Mouse (Mus musculus) layer of hippocampus, adult 9-11 months (tissue): ENCODE results near the gene Mgarp.
"Not testable (repeated sequence)": the region's sequence is repeated elsewhere in the genome, so short reads cannot be mapped to it uniquely, and the experiment has no call there.

Experiments used
- DNase-seq: peaks from one replicate; pipeline ENCODE4 v3.0.0; 2022

Gene Mgarp

DNA sequence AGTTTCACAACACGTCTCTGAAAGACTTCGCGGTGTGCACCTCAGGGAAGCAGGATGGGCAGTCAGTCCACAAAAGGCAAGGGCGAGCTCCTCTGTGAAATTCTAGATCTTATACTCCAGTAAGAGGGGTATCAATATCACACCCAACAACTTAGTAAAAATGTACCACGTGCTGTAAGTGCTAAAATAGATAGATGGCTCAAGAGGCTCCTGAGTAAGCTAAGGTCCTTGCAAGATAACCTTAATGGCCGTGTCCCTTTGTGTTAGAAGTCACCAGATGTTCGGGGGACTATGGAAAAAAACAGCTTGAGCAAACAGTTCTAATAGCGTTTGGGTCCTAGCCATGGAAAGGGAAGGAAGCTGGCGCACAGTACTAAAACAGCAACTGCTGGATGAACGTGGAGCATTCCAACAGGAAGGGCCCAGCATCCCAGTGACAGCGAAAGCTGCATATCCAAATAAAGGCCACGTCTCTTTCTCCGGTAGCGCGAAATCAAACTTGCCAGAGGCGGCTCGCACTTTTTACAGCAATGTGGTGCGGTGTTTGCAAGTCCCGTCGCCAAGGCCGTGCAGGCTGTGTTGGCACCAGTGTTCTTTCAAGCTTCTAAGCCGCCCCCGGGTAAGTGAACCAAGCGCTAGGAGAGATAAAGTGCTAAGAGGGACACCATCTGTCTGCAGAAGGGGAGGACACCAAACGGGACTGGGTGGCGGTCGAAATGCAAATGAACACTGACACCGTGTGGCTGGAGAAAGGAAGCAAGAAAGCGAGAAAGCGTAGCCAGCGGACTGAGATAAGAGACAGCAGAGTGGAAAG, 31.6 kb downstream of the Mgarp start:
- peak; percentile 91 for DNase-seq

DNA sequence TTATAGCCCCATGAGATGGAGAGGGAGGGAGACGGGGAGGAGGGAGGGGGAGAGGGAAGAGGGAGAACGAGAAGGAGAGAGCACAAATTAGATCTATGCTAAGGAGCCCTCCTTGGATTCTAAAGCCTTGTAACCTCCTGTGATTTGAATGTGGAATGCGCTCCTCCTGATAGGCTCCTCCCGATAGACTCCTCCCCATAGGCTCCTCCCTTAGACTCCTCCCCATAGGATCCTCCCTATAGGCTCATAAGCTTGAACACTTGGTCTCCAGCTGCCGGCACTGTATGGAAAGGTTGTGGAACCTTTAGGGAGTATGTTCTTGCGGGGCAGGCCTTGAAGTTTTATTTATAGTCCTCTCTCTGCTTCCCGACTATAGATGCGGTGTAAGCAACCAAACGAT, 35.5 kb downstream of the Mgarp start:
- DNase-seq, result no peak

DNA sequence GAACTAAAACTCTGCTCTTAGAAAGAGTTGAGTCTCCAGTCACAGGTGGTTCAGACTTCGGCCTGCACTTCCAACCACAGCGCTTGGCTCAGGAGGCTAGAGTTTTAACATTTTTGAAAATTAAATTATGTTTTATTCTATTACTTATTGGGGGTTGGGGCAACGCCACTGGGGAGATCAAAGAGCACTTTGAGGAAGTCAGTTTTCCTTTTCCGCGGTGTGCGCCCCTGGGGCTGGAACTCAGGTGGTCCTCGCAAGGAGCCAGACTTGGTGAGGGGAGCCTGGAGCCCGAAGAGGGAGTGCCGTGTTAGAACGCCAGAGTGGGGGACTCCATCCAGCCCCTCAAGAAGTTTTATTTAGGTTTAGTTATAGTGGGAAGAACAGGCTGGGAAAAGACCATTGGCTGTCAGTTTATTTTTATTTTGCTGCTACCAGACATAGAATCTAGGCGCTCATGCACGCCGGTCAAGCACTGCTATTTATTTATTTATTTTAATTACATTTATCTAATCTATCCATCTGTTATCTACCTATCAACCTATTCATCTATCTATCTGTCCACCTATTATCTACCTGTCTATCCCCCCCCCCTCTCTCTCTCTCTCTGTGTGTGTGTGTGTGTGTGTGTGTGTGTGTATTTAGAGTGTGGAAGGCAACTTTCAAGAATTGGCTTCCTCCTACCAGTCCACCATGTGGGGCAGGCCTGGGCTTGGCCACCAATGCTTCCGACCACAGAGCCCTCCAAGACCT, 36.8 kb downstream of the Mgarp start:
- no peak for DNase-seq

DNA sequence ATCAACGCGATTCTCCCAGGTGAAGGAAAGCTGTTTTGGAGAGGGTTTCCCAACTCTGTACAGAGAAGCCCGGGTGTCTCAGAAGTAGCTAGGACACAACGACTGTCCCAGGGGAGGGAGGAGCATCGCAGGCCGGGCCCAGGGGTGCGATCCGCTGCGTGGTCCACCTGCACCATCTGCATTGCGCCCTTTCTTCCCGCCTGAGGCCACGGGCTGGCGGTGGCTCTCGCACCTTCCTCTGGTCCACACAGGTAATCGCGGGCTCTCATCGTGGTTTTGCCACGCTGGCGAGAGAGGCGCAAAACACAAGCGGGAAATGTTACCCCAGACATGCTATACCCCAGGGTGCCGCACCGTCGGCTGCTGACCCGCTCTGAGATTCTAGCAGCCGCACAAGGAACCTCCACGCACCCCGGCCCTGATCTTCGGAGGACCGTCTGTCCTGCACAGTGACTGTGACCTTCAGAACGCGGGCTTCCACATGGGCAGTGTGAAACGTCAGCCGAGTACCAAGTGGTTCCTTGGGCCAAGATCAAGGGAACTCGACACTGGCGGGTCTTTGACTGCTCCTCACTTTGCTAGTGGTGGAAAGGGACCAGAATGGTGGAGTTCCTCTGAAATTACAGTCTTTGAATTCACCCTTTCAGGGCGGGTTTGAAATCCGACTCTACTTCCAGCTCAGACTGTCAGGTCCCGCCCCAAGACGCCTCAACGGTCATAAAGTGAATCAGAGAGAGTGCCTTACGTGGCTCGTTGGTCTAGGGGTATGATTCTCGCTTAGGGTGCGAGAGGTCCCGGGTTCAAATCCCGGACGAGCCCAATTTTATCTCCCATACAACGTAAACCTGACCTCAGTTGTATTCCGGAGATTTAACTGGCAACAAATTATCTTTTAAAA, 37.6 kb downstream of the Mgarp start:
- peak; percentile 27 for DNase-seq

DNA sequence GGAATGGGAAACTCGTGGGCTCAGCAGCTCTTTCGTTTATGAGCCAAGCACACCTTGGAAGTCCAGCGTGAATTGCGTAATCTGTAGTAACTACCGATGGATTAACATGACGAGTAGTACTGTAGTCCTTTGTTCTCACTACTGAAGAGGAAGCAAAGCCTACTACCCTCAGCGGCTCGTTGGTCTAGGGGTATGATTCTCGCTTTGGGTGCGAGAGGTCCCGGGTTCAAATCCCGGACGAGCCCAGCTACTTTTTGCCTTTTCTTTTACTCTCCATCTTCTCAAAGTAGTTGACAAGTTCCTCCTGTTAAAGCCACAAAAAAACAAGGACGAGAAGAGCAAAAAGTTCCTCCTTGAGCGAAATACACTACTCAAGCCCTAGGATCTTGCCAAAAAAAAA, 38.4 kb downstream of the Mgarp start:
- DNase-seq, result peak; percentile 43

DNA sequence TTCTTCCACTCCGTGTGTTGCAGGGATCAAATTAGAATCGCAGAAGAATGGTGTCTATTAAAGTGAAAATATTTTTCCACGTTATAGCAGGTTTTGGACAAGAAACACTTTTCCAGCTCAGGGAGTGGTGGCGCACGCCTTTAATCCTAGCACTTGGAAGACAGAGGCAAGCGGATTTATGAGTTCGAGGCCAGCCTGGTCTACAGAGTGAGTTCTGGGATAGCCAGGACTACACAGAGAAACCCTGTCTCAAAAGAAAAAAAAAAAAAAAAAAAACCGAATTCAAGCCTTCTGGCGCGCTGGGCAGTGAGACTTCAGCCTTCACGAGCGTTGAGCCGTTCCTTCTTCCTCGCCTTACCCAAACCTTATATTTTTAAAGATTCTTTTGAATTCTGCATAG, 38.9 kb downstream of the Mgarp start:
- DNase-seq, result no peak

DNA sequence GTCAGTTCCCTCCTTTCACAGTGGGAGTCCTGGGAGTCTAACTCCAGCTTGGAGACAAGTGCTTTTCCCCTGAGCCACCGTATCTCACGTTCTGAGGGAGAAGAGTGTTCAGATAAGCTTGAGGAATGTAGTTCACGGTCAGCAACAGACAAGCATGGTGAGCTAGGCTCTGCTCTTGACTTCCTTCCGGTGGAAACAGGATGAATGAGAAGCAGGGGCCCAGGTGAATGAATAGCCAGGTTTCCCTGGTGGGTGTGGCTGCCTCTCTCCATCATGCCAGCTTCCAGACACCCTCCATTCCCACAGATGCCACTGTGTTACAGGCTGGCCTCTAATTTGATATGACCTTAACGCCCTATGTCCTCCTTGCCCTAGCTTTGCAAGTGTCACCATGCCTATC, 39.5 kb downstream of the Mgarp start:
- DNase-seq, result no peak

DNA sequence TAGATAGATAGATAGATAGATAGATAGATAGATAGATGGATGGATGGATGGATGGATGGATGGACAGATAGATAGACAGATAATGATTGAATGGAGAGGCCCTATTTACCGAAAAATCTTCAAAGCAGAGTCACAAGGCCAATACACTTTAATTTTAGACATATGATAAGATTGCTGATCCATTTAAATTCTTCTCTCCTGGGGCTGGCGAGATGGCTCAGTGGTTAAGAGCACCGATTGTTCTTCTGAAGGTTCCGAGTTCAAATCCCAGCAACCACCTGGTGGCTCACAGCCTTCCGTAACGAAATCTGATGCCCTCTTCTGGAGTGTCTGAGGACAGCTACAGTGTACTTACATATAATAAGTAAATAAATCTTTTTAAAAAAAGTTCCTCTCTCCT, 41.6 kb downstream of the Mgarp start:
- DNase-seq, result not testable (repeated sequence)

DNA sequence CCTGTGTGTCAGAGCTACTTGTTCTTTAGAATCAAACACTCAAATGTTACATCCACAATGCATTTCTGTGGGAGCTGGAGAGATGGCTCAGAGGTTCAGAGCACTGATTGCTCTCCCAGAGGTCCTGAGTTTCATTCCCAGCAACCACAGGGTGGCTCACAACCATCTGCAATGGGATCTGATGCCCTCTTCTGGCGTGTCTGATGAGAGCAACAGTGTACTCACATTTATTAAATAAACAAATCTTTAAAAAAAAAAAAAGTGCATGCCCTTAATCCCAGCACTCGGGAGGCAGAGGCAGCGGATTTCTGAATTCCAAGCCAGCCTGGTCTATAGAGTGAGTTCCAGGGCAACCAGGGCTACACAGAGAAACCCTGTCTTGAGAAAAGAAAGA, 42.5 kb downstream of the Mgarp start:
- DNase-seq, result no peak

DNA sequence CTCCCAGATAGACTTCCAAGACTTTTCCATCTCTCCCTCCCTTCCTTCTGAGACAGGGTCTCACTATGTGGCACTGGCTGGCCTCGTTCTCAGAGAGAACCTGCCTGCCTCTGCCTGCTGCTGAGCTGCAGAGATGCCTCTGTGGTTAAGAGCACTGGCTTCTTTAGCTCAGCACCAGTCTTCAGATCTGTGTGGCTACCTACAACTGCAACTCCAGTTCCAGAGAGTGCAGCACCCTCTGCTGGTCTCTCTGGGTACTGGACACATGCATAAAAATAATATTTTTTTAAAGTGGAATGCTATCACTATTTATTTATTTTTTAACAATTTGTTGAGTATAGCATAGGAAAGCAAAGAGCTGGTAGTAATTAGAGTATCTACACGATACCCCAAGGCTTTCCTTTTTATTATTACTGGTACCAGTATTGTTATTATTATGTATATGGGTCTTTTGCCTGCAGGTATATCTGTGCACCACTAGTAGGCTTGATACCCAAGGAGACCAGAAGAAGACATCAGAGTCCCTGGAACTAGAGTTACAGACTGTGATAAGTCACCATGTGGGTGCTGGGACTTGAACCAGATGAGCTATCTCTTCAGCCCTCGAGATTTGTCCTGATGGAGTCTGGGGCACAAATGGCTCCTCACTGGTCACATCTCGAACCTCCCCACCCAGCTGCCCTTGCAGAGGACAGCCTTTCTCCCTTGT, 43.1 kb downstream of the Mgarp start:
- no peak for DNase-seq

DNA sequence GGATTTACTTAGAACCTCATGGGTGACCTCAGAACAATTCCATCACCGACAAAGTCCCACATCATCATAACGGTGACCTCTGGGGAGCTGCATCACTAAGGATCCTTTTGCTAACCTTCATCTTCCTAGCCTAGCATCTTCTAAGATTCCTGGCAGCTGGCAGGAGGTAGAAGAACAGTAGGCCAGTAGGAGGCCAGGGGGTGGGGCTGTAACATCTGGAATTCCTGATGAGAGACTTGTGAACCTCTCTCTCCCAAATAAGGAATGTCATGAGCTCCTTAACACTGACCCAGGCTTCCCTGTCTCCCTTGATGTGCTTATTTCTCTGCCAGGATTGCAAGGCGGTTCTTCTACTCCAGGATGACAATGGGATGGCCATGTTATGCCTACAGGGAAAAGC, 45.7 kb downstream of the Mgarp start:
- no peak for DNase-seq

DNA sequence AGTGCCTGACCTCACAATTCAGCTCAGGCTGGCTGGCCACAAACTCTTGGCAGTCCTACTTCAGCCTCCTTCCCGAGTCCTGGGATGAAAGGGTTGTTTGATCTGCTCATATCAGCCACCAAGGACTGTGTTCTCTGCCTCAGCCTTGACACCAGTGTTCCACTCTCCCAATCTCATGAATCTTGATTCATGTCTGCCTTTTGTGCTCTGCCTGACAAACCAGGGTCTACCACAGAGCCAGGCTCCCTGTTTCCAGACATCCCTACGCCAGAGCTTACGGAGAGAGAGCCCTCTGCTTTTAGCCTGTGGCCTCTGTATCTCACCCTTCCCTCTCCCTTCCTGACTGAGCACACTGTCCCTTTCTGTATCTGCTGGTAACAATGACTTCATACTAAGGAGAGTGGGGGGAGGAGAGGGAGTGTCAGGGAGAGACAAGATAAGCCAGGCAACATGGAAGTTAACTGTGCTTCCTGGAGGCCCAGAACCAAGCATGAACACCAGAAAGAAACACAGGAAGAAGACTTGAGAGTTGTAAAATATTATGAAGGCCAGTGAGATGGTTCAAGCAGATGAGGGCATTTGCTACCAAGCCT, 47.8 kb downstream of the Mgarp start:
- DNase-seq, result no peak

DNA sequence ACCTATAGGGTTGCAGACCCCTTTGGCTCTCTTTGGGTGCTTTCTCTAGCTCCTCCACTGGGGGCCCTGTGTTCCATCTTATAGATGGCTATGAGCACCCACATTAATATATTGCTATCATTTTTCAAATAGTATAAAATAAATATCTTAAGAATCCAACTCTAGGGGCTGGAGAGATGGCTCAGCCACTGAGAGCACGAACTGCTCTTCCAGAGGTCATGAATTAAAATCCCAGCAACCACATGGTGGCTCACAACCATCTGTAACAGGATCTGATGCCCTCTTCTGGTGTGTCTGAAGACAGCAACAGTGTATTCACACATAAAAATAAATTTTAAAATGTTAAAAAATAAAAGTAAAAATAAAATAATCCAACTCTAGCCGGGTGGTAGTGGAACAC, 51.5 kb downstream of the Mgarp start:
- not testable (repeated sequence) for DNase-seq

DNA sequence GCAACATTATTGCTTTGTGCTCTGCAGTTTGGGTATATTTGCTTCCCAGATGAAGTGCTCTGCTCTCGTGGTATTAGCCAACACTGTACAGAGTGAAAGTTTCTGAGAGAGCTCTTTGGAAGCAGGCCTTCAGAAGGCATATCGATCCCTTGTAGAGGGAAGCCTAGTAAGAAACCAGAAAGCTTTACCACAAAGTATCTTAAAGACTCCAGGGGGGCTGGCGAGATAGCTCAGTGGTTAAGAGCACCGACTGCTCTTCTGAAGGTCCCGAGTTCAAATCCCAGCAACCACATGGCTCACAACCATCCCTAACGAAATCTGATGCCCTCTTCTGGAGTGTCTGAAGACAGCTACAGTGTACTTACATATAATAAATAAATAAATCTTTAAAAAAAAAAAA, 52.4 kb downstream of the Mgarp start:
- DNase-seq, result not testable (repeated sequence)

DNA sequence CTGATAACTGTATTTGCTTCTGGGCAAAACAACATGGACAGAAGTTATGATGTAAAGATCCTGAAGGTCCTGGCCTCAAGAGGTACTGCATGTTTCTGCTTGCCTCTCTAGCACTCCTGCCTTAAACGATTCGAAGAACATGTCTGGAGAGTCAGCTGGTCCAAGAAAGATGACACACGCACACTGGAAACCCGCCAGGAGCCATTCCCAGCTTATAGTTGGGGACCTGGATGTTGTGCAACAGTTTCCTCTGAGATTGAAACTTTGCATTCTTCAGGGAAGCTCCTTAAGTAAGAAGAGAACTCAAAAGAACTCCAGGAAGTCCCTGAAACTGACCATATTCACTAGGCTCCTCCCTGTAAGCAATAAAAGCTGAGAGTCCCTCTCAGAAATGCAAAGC, 53.3 kb downstream of the Mgarp start:
- no peak for DNase-seq

DNA sequence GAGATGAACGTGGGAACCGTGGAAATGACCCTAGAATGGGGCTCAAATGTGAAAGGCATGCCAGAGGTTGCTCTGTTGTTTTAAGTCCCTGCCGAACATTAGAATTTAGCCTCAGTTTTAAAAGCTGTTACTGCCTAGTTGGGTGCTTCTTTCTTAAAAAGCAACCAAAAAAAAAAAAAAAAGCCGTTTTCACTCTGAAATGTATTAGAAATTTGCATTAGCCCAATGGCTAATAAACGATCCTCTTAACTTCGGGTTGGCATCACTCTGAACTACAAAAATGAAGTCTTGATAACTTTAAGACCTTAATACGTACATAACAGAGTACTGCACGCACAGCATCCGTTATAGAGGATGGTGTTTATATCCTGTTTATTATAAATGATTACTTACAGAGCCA, 54.4 kb downstream of the Mgarp start:
- DNase-seq, result no peak

DNA sequence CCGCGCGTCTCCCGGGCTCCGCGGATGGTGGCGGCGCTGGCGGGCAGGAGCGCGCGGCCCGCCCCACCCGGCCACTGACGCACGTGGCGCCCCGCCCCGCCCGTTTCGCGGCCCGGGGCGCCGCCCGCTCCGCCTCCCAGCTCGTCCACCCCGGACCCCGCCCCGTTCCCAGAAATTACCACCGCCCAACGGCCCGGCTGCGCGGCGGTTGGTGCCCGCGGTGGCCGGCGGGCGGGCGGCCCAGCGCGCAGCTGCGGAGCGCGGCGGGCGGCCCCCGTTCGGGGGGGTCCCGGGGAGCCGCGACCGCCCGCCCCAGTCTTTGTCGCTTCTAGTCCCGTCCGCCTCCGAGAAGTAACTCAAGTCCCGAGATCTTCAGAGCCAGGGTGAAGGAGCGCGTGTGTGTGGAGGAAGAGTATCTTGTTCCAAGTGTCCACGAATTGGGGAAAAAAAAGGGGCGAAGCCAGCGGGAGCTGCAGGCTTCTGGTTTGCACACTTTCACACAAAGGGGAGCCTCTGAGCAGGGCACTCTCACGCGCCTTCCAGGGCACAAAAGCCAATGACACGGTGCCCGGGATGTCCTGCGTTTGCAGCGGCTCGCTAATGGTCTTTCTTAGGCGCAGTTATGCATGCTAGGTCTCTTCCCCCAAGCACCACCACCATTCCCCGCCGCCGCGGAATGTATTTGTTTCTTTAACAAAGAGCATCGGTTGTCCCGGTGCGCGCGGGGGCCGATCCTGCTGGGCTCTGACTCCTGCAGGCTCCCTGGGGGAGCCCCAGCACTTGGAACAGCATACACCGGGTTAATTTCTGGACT, 55.1 kb downstream of the Mgarp start:
- peak; percentile 82 for DNase-seq

DNA sequence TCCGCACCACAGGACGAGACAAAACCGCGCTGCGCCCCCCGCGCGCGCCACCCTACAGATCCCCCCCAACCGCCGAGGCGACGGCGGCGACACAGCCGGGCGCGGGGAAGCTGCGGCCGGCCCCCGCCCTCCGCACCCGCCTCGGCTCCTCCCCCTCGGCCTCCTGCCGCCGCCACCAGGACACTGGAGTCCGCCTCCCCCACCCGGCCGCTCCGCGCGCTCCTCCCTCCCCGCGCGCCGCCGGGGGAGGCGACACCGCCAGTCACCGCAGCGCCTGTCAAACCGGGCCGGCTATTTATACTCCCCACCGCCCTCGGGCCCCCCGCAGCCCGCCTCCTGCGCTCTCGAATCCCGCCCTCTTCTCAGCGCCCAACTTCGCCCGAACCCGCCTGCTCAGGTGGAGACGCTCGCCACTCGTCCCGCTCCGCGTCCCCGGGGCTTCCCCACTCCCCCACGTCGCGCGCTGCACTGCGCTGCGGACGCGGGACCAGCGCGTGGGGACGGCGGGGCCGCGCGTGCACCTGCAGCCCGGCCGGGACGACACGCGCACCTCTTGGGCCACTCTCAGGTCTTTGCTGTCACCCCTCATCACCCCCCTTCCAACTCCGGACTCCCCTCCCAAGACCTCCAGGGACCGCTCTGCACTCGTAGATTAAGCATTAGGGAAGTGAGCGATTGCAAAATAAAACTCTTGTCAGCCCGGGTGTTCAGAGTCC, 55.8 kb downstream of the Mgarp start, which contains the start of gene Elf2:
TSS of gene Elf2 (minus strand) at position 112 of the 716 bp plus-strand sequence.
- peak; percentile 88 for DNase-seq

DNA sequence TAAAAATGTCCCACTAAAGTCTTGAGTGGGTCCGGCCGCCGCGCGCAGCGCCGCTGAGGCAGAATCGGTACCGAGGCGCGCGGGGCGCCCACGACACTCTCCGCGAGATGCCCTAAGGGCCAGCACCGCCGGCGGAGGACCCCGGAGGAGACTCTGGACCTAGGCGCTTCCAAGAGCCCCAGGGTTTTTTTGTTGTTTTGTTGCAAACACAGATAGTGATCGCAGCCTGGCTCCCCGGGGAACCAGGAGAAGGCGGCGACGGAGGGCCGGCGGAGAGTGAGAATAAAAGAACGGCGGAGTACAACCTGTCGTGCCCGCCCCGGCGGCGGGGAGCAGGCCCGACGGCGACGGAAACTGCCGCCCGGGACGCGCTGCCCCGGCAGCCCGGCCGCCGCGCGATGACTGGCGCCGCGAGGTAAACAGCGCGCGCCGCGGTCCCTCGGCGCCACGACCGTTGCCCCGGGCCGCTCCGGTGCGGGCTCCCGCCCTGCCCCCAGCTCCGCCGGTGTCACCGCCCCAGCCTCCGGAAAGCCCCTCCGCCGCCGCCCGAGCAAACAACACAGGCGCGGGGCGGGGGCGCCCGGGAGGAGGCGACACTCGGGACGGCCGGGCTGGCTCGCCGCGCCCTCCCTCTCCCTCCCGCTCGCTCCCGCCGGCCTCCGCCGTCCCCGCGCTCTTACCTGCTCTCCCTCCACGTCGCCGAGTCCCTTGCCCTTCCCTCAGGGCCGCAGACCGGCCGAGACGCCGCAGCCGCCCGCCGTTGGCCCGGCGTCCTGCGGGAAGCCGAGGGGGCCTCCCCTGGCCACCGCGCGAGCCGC, 56.6 kb downstream of the Mgarp start:
- no peak for DNase-seq

DNA sequence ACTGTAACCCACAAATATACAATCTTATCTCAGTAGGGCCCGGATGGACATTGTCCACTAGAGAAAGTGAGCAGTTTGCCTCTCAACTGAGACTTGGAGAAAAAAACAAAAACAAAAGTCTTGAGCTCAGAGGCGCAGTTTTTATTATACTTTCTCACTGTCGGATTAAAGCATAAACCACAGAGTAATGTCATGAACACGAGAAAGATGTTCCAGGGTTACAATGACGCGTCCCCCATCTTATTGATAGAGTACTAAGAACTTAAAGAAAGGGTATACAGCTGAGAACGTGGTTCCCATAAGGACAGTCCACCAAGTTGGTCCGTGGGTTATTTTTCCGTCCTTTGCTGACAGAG, 57.2 kb downstream of the Mgarp start:
- no peak for DNase-seq
